Mouse (Mus musculus) spleen, postnatal 10 days (tissue): ENCODE measurements around the gene Syn3.

ENCODE experiments used
- DNase-seq, 2 experiments: peaks; one replicate each; pipeline ENCODE4 v3.0.0; 2021 to 2022; ENCODE audit warnings: low spot score in 2 of 2

Gene Syn3

DNA sequence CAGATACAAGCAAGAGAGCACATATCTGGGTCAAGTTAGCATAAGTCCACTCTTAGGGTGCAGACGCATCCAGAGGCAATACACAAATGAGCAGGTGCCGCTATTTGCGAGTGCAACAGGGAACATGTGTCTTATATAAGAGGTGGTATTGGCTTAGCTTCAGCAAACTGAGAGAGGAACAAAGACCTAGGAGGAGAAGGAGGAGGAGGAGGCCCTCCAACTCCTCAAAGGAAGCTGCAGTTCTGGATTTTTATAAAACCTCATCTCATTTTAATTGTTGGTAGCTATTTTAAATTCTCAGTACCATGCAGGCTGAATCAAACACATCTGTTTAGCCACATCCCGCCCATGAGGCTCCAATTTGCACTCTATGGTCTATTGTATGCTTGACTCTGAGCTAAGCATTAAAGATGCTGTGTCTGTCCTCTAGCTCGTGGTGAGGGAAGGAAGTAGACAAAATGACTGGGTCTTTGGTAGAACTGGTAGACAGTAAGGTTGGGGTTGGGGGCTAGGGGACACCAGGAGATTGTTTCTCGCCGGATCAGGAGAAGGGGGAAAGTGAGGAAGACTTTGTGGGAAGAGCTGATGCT is 219.0 kb downstream of the Syn3 start:
- no peak for DNase-seq

DNA sequence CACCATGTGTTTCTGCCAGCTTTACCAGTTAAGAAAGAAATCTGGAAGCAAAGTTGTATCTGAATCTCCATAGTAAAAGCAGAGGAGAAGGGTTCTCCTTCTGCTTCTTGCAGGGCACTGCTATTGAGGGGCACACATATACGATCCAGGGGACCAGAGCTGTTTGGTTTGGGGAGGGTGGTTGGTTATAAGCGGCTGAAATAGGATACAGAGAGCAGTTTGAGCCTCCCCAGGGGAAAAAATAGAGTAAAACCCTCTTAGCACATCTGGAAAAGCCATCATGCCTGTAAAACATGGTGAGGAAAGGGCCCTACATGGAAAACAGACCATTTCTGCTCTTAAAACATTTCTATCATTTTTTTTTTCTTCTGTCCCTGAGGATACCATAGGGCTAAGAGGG is 220.2 kb downstream of the Syn3 start:
- no peak for DNase-seq

DNA sequence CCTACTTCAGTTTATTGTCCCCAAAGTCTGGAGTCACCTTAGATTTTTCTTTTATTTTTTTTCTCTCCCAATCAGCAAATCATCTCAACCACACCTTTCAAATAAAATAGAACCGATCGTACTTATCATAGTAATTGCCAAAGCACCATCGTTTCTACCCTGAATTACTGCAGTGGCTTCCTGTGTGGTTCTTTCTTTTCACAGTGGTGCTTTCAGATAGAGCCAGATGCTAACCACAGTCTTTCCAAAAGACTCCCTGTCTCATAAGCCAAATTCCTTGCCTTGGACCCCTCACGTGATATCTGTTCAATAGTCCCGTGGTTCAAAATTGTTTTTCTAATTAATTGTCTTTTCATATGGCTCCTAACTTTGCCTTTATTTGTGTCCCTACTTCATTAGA is 221.4 kb downstream of the Syn3 start:
- DNase-seq = no peak

DNA sequence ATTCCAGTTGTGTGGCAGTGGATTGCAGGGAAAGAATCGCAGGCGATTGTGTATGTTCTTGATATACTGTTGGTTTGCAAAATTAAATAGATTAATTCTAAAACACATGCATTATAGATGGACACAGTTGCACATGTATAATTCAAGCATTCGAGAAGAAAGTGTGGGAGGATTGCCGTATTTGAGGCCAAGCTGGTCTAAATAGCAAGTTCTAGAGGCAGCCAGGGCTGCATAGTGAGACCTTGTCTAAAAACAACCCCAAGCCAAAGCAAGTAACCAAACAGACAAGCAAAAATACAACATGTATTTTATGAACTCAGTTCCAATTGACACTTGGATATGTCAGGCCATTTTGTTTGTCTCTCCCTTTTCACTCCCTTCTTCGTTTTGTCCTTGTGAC is 223.1 kb downstream of the Syn3 start:
- no peak for DNase-seq

DNA sequence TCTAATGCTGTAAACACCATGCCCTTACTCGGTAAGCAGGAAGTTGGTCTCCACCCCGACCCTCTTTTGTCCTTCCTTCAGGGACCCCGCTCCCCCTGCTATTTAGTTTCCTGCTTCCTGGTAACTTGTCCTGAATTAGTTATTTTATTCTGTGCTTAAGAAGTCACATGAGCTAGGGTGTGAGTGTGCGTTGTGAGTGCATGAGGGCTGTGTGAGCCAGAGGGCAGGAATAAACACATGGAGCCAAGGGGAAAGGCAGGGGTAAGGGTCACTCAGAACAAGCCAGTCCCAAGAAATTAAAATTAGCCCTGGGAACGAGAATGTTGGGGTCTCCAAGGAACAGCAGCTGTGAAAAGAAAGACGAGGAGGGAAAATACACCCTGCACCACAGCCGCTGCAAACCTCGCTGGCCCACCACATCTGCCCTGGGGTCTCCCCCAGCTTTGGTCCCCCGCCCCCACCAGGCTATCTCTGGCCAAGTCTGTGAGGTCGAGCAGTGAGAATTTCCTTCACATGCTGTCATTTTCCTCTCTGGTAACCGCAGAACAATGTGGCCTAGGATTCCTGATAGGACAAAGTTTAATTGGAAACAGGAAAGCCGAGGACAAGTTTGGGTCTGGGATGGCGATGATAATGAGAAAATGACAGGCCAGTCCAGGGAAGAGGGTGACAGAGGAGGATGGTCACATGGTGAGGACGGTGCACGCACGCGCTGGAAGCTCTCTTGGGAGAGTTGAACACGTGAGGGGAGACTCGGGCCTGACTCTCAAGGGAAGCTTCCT is 225.1 kb downstream of the Syn3 start:
- DNase-seq = no peak

DNA sequence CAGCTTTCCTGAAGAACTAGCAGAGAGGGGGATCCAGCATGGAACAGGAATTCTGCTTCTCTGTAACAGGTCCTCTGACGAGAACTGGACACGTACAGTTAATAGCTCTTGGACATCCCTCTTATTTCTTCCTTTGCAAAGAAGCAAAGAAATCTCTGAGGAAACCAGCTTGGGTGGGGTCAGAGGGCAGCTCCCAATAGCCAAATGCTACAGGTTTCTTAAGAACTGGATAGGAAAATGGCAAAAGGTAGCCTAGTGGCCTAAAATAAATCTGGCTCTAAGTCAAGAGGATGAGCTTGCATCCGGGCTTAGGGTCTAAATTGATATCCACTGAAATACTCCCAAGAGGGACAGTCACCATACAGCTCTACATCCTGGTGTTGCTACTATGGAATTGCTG is 225.9 kb downstream of the Syn3 start:
- DNase-seq = no peak

DNA sequence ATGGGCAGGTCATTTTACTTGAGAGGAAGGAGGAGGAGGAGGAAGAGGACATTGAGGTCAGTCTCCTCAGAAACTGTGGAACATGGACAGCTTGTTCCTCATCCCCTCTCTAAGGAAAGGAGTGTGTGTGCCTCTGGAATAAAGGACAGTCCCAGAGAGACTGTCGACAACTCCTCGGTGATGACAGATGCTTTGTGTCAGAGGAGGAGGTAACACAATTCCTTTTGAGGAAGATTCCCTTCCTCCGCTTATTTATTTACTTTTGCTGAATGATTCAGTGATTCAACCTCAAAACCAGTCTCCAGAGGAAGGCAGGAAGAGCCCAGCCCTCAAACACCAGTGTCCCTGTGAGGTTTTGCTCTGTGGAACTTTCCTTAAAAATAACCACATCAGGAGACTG is 228.4 kb downstream of the Syn3 start:
- no peak for DNase-seq

DNA sequence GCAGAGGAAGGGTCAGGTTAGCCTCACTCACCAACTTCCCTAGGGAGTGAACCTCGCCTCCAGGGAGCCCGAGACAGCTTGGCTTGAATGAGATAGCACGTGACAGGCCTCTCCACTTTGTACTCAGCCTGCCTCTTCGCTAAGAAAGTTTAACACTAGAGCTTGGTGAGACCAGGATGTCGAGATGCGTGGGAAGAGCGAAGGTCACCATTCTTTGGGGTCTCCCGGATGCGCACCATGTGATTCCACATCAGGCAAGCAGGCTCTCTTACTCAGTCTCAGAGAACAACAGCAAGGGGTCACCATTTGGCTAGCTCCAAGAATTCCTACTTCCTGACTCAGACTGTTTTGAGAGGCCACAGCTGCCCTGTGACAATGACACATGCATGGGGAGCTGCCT is 234.1 kb downstream of the Syn3 start:
- DNase-seq = no peak

DNA sequence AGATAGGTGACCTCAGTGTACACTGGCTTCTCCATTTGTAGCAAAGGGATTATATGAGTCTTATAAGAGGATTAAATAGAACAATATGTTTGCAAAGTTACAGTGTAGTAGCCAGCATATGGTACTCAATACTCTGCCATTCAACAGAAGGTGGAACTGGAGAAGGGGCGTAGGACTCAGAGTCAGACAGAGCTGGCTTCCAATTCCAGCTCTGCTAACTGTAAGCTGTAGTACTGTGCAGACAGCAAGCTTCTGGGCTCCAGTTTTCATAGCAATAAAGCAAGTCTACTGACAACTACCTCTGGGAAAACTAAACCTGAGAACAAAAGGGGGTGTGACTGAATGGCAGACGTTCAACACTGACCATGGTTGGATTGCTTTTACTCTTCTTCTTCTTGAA is 237.0 kb downstream of the Syn3 start:
- DNase-seq = no peak

DNA sequence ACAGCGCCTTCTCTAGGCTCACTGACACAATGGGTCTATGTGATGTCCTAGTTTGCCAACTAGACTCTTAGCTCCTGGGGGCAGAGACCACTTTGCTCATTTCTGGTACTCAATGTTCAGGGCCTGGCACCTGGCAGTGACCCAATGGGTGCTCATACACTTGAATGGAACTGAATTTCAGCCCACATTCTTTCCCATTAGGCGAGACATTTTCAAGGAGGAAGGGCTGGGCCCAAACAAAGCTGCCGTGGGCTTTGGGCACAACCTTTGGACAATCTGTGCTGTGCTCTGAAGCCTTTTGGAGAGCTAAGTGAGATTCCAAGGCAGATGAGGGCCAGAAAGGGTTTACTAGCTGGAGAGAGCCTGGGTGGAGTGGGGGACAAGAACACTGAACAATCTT is 239.7 kb downstream of the Syn3 start:
- no peak for DNase-seq

DNA sequence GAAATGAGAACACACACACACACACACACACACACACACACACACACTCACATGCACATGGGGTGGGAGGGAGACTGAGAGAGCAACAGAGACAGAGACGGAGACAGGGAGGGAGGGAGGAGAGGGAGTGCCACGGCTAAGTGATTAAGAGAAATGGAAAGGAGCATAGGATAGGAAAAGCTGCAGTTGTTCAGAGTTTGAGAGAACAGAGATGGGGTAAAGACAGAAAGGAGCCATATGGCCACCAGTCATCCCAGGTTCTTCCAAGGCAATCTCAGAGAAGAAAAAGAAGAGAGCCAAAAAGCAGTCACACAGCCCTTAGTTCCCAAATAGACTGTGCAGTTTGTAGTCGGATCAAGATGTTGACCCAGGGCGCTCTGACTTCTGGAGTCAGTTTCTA is 240.7 kb downstream of the Syn3 start:
- DNase-seq = no peak

DNA sequence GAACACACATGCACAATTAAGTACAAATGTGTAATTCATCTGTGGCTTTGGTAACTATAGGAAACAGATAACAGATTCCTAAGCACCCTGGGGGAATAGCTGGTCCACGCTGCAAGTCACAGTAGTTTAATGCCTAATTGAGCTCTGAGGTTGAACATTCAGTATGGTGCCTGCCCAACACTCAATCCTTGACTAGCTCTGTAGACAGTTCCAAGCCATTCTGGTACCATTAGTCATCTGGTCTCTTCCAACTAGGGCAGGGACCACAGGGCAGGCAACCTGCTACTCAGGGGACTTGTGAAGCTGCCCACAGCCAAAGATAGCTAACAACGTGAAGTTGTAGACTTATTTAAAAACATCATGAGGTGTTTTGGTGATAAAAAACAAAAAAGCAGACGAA is 241.7 kb downstream of the Syn3 start:
- DNase-seq = no peak

DNA sequence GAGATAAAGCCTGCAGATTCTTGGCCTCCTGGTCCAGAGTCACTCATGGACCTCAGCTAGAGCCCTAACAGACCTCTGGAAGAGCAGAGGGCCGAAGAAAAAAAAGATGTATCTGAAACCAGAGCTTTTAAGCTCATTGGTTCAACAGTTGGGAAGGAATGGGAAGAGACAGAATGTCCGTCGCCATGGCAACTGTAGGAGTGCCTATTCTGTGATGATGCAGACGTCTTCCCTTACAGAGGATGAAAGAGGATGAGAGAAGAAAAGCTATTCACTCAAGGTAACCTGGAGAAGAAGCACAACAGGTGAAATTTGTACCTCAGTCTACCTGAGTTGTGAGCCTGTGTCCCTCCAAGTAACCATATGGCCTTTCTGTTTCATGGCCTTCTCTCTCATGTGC is 242.5 kb downstream of the Syn3 start:
- no peak for DNase-seq

DNA sequence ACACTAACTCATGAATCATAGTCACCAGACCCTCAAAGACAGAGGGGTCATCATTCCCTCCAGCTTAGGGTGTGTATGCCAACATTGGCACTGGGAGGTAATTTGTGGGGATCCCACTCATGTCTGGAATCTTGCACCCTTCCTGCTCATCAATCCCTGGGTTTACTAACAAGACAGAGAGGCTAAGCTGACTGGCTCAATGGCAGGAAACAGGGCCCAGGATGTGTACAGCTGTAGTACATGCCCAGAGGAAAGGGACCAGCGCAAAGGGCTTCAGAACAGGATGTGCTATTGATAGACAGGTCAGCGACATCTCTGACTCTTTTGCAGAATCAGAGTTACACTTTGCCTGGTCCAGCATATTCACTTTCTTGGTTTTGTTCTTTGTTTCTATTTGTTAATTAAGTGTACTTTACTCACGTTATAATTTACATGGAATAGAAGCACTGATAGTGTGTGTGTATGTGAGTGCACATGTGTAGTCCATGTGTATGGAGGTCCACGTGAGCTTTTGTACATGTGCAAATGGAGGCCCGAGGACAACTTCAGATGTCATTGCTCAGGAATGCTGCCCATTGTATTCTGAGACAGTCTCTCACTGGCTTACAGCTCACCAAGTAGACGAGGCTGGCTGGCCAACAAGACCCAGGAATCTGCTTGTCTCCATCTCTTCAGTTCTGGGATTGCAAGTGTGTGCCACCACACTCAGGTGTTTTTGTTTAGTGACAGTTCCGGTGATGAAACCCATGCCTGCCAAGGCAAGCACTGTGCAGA is 248.4 kb downstream of the Syn3 start:
- DNase-seq = no peak

DNA sequence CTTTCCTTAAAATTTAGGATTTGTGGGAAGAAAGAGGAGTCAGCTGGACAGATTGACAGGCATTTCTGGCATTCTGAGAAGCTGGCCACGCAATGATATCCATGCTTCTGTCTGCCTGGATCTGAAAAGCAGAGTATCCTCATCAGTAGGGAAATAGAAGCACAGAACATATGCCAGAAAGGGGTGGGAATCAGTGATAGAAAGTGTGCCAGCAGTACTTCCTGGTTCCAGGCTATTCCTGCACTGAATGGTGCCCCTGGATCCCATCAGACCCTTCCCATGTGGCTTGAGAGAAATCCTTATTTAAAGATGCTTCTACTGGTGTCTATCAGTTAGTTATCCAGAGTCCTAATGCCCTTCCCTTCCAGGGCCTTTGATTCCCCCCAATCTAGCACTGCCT is 249.4 kb downstream of the Syn3 start:
- DNase-seq = no peak

DNA sequence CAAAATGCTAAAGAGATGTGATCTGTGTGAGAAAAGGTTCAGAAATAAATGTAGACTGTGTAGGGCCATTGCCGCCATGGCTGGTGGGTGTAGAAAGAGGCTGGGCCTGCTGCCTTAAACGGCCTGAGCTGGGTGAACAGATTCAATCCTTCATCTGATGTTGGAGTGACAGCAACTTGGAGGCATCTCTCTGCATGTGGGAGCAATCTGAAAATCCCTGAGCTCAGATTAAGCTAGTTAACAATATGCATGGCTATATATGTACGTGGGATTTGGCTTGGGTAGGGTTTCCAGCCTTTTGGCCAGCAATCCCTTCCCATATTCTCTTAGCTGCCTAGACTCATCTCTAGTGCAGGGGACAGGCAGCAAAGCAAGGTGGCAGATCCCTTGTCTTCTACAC is 249.9 kb downstream of the Syn3 start:
- no peak for DNase-seq

DNA sequence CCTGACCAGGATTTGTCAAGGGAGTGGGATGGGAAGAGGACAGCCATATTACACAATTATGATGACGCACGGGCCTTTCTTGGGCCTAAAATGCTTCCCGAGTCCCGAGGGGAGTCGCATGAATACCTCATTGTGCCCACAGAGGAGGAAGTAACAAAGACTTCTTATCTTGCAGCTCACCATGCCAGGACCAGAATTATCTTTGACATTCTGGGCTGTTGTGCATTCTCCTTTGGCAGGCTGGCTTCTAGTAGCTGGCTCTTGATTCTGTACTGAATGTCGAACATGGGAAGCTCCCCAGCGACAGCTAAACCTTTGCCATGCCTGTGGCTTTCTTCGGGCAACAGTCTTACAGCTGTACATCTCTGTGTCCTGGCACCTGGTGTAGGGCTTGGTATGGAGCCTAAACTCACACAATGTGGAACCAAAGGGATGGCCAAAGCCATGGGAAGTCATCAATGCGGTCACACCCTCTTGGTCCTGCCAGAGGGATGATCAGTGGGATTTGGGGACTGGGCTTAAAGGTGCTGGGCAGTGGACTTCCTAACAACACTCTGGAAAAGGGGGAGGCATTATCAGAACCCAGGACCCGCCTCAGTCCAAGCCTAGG is 250.5 kb downstream of the Syn3 start:
- DNase-seq = no peak

DNA sequence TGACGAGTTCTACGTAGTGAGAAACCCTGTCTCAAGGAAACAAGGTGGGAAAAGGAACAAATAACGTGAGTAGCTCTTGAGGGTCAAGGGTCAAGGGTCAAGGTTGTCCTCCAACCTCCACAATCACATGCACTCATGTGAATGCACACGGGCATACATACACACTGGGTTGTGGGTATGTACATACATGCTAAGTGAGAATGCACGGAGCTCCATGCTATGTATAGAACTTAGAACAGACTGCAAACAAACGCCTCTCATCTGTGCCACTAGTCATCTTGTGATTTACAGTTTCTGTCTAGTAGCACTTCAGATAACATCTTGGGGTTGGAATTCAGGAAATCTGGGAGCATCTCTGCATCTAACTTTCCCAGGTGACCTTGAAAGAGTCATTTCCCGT is 253.3 kb downstream of the Syn3 start:
- no peak for DNase-seq

DNA sequence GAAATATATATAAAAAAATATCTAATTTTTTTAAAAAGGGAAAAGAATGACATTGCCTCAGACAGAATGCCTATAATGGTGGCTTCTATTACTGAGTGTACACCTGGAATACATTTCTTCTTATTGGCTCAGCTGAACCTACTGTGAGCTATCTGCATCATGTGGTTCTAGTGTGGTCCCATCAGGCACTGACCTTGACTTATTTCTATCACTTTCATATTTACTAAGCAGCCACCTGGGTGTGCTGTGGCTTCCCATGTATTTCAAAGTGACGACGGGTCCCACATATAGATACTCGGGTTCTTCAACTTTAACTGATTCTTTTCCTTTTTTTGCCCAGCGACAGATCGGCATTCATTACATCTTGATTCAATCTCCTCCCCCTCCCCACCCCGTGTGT is 255.2 kb downstream of the Syn3 start:
- DNase-seq = no peak

DNA sequence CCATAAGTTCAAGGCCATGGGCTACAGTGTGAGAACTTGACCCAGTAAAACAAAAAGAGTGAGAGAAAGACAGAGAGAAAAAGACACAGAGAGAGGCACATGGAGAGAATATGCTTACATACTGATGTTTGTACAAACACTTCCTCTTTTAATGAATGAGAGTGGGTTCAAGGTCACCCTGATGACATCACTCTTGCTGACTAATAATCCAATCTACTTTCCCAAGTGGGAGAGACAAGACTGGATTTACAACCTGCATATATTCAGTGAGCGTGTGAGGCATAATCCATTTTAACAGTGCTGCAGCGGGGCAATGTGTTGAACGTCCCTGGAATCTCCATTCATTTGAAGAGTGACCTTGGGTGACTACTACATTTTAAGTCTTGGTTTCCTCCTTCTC is 256.0 kb downstream of the Syn3 start:
- no peak for DNase-seq

DNA sequence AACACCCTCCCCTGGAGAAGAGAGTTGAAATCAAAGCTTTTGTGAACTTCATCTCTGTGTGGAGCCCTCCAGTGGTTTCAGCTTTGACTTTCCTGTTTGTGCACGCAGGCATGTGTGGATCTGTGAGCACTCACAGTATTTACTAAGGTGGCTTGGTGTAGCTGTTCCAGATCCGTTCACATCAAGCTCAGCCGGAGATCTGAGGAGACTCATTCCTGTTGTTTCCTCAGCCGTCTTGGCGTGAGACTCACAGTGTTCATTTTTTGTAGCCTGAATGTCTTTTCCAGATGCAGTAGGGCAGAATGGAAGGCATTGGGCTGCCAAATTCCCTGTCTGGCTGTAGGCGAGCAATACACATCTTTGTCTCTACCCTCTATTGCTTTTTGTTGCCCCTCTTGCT is 268.7 kb downstream of the Syn3 start:
- no peak for DNase-seq

DNA sequence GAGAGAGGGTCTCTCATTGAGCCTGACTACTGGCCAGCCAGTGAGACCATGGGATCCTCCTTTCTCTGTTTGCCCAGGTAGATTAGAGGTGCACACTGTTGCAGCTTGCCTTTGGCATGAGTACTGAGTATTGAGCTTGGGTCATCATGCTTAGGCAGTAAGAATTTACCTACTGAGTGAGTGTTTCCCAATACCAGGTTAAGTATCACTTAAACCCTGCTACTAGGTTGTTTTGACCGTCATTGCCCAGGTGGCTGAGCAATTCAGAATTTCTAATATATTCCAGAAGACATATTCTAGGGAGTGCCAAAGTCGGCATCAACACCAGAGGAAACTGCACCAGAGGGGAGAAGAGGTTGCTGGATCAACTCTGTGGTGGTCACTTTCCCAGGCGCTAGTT is 273.2 kb downstream of the Syn3 start:
- DNase-seq = no peak

DNA sequence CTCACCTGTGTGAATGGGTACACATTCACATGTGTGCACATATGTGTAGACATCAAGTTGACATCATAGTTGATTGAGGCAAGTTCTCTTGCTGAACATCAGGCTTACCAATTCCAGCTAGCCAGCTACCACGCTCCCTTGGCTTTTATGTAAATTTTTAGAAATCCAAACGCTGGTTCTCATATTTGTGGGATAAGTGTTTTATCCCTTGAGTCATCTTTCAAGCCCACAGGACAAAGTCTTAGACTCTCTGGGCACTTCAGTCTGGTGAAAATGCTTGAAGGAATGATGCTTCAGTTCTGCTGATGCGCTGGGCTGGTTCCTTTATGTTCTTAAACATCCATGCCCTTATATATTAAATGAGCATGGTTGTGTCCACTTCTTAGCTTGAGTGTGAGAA is 279.7 kb downstream of the Syn3 start:
- no peak for DNase-seq
